Mouse (Mus musculus) kidney, adult 2 months (tissue): ENCODE measurements around the gene Mindy4b-ps.

Source experiments
- CTCF ChIP-seq: fragments of 200-500 bp; conservative IDR thresholded peaks from 2 replicates; pipeline ENCODE4 v1.5.1; 2011; ENCODE audit warnings: low read depth, mild to moderate bottlenecking, control low read depth, low read length, moderate library complexity, mixed read lengths; ENCODE audit not compliant: insufficient read depth, insufficient read length
- POLR2A ChIP-seq: fragments of 200-500 bp; IDR thresholded peaks from one replicate; pipeline ENCODE4 v1.6.1; 2011; ENCODE audit warnings: low read depth, low read length, control low read depth

- TF ChIP-seq POLR2A = no peak
- TF ChIP-seq CTCF = no peak
Observed at GRCm38 (mm10) chr3:58865690-58866089, 43.6 kb upstream of the Mindy4b-ps start.
